Mouse (Mus musculus) skeletal muscle tissue, adult 2 months (tissue): ENCODE data around the gene Vmn2r92.
"Not testable (repeated sequence)": the region's sequence is repeated elsewhere in the genome, so short reads cannot be mapped to it uniquely, and the experiment has no call there.

Source experiments
- DNase-seq: peaks from one replicate; pipeline ENCODE4 v3.0.0-alpha.2; 2012; ENCODE audit warnings: low read depth, low spot score

Vmn2r92 gene

GRCm38 (mm10) chr17:18151587-18151986 is at the start of gene Vmn2r92:
TSS of gene Vmn2r92 (plus strand) at chr17:18151887.
- DNase-seq = not testable (repeated sequence)

- not testable (repeated sequence) for DNase-seq
Measured at GRCm38 (mm10) chr17:18102265-18102664, 49.4 kb upstream of the Vmn2r92 start.

- DNase-seq = not testable (repeated sequence)
Measured at GRCm38 (mm10) chr17:18161194-18161593, 9.5 kb downstream of the Vmn2r92 start.

GRCm38 (mm10) chr17:18189732-18190131 is 38.0 kb downstream of the Vmn2r92 start:
- DNase-seq = no peak

- DNase-seq = no peak
Measured at GRCm38 (mm10) chr17:18221300-18221699, 69.6 kb downstream of the Vmn2r92 start.

GRCm38 (mm10) chr17:18231996-18232395 is 80.3 kb downstream of the Vmn2r92 start:
- DNase-seq = no peak

GRCm38 (mm10) chr17:18236931-18237330 is 85.2 kb downstream of the Vmn2r92 start:
- DNase-seq = no peak
